Mouse (Mus musculus) forebrain, embryonic 11.5 days (tissue): ENCODE data around the gene Nrf1. TPM values are rescaled to one million over a fixed set of nuclear protein-coding genes. Genes with fewer than 3 reads are reported as not detected.
A peak's percentile ranks its signal among the peaks of the same experiment; 100 is the strongest.

Experiments used
- ATAC-seq: fragments of 200-750 bp; cut with Nextera tagmentation; replicated peaks from 2 replicates; pipeline ENCODE4 v1.8.0; 2017; ENCODE audit warnings: moderate TSS enrichment; ENCODE audit not compliant: low FRiP score
- DNase-seq: peaks from one replicate; pipeline ENCODE4 v3.0.0-alpha.2; 2017; ENCODE audit warnings: low spot score
- H3K27ac ChIP-seq: fragments of 300-500 bp; sonication (generic); 2 replicates; pipeline ENCODE4 v1.5.1; 2014; ENCODE audit warnings: low read depth, low read length
- H3K27me3 ChIP-seq: fragments of 300-500 bp; sonication (generic); 2 replicates; pipeline ENCODE4 v1.6.1; 2014; ENCODE audit warnings: mild to moderate bottlenecking, low read length, mixed read lengths; ENCODE audit not compliant: control insufficient read depth, insufficient read depth
- H3K36me3 ChIP-seq: fragments of 300-500 bp; sonication (generic); 2 replicates; pipeline ENCODE4 v1.6.1; 2014; ENCODE audit warnings: mild to moderate bottlenecking, low read length, moderate library complexity, mixed read lengths; ENCODE audit not compliant: control insufficient read depth, insufficient read depth
- H3K4me1 ChIP-seq: fragments of 300-500 bp; sonication (generic); replicated peaks from 2 replicates; pipeline ENCODE4 v1.6.1; 2014; ENCODE audit warnings: low read length, mixed read lengths; ENCODE audit not compliant: control insufficient read depth, insufficient read depth
- H3K4me2 ChIP-seq: fragments of 300-500 bp; sonication (generic); 2 replicates; pipeline ENCODE4 v1.6.1; 2014; ENCODE audit warnings: low read depth, mild to moderate bottlenecking, low read length, moderate library complexity, mixed read lengths; ENCODE audit not compliant: severe bottlenecking
- H3K4me3 ChIP-seq: fragments of 300-500 bp; sonication (generic); 2 replicates; pipeline ENCODE4 v1.5.1; 2014; ENCODE audit warnings: low read depth, low read length
- H3K9ac ChIP-seq: fragments of 300-500 bp; sonication (generic); 2 replicates; pipeline ENCODE4 v1.6.1; 2014; ENCODE audit warnings: low read length
- H3K9me3 ChIP-seq: fragments of 300-500 bp; sonication (generic); 2 replicates; pipeline ENCODE4 v1.6.1; 2016; ENCODE audit warnings: low read length, mixed read lengths; ENCODE audit not compliant: control insufficient read depth
- WGBS: fragments of 180-500 bp; shearing (Covaris S2); extraction: QIAGEN DNeasy Blood & Tissue Kit; methylation state at CpG from one replicate; pipeline ENCODE4 v1.1.7; 2014; 5-methylcytosine and 5-hydroxymethylcytosine counted together
- polyA plus RNA-seq: library from polyadenylated mRNA; unstranded; fragments of >200 nt; fragmentation: Nextera tagmentation; extraction: Ambion mirVana; gene quantifications from 2 replicates; pipeline ENCODE4 v1.2.1, GENCODE M21; 2014

Nrf1 gene
- polyA plus RNA-seq, 1 experiment from 2014 or later, result 95.3 TPM

DNA sequence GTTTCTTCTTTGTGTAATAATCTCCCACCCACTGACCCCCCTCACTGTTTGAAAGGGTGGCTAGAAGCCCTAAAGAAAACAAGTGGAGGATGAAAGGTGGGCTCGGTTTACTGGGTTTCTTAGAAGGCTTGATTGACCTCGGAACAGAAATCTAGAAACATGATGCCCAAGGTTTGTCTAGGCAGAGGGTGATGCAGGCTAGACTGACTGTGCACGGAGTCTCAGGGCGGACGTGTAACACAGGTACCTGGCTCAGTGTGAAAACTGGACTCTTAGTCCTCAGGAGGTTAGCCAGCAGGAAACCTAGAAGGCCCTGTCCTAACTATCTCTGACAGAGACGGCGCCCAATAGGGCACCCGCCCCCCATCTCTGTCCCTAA lies 124.6 kb downstream of the Nrf1 start:
- ATAC-seq, result no peak
- Histone ChIP-seq H3K4me1 (peaks cover 19% of the 10 kb centered on the region), H3K4me2 (no peak overlapping the region), H3K4me3 (no peak overlapping the region), H3K27me3 (peaks cover 80% of the 10 kb centered on the region), H3K9me3 (no peaks in the 10 kb centered on the region), H3K9ac (no peak overlapping the region), H3K36me3 (no peaks in the 10 kb centered on the region), H3K27ac (no peak overlapping the region)
- no peak for DNase-seq
- 6% methylated on average over 8 of the region's 8 CpGs for WGBS

DNA sequence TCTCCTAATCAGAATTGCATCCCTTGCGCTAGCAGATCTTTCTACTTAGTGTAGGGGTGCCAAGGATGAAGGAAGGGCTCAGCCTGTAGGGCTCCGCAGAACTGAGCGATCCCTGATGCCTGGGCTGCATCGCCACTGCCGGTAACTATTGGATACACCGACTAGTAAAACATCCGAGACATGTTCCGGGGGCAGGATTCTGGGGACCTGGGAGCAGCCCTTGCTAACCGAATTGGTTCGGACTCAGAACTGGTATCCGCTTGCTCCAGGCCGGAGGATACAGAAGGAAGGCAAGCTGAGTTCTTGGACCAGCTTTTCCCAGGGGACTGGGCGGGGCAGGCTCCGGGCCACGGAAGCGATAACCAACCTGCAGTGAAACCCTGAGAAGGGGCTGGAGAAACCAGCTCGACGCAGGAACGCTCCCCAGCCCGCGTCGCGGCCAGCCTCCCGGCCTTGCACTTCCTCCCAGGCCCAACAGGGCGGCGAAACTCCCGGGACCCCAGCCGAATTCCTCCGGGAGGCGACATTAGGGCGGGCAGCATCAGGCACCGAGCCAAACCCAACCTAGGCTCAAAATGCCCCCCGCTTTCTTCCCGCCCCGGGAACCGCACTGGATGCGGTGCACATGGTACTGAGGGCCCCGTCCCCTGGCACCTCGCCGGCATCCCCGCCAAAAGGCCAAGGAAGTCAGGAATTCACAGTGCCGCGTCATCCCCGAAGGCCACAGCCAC lies 125.2 kb downstream of the Nrf1 start:
- Histone ChIP-seq H3K4me3 (peak overlapping the region; percentile 23), H3K36me3 (no peaks in the 10 kb centered on the region), H3K9me3 (no peaks in the 10 kb centered on the region), H3K4me2 (peak overlapping the region; percentile 13; the same call in 1 of the 2 replicates), H3K9ac (no peak overlapping the region), H3K27me3 (peaks cover 84% of the 10 kb centered on the region), H3K27ac (no peak overlapping the region), H3K4me1 (peaks cover 19% of the 10 kb centered on the region)
- WGBS, result under 1% methylated on average over 44 of the region's 44 CpGs
- peak; percentile 71 for DNase-seq
- ATAC-seq, result no peak

DNA sequence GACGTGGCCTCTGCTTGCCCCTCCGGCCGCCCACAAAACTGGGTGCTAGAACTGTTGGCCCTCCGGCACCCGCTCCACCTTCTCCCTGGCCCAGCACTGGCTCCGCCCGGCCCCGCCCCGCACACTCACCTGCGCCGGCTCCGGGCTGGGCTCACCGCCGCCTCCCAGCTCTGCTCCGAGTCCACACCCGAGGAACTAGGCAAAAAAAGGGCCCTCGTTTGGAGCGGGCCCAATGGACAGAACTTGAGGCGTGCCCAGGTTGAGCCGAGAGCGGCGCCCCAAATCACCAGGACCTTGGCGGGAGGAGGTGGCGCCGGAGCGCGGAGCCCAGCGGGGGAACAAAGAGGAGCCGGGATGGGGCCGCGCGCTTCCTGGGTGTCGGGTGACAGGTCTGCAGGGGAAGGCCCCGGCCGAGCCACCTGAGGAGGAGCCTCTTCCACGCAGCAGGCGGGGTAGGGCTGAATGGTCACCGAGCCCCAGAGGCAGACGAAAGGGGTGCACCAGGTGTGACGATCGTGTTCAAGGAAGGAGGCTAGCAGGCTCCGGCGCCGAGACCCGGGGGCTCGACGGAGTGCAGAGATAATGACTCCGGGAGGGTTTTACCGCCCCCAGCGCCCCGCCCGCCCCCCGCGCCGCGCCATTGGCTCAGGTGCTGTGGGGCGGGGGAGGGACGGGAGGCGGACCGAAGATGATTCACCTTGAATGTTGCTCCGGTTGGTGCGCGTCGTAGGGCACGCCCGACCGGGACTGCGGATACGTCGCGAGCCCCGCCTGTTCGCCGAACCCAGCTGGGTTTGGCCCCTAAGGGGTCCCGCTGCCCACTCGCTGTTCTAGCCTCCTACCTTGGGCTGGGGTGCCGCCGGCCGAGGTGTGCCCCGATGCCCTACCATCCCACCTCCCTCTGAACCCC lies 126.0 kb downstream of the Nrf1 start:
- H3K4me1 ChIP-seq, result peaks cover 22% of the 10 kb centered on the region

DNA sequence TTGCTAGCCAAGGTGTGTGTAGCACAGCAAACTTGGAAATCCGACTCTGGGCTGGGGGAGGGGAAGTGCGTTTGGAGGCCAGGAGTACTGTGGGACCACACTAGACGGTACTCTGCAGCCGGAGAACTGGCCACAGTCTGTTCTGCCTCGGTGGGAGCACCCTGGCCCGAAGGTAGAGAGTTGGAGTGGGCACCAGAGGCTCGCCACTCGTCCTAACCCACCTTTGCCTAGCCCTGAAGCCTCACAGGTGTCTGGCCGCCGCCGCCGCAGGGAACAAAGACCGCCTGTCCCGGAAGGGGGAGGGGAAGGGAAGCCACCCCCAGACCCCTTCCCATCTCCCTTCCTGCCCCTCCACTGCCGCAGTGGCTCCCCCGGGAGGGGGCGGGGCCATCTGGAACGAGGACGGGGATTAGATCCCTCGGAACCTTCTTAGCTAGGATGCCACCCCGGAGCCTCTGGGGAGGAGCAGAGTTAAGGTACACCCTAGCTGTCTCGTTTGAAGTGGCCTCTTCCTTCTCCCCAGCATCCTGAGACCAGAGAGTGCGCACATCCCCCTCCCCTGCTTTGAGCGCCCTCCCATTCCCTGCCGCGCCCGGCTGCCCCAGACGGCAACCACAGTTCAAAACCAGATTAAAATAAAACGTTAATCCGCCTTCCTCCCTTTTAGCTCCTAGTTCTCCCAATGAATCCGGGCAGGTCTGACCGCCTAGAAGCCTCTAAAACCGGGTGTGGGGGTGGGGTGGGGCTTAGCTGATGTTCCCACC lies 126.9 kb downstream of the Nrf1 start:
- DNase-seq, result peak; percentile 65
- H3K27ac ChIP-seq, result no peak overlapping the region
- no peaks in the 10 kb centered on the region for H3K9me3 ChIP-seq
- 0 out of 2 replicates have a peak, but pooled peaks have one; percentile 5 for ATAC-seq
- peaks cover 98% of the 10 kb centered on the region for H3K27me3 ChIP-seq
- H3K4me3 ChIP-seq, result peak overlapping the region; percentile 23
- H3K36me3 ChIP-seq, result no peaks in the 10 kb centered on the region
- 0% methylated on average over 32 of the region's 33 CpGs for WGBS
- no peak overlapping the region for H3K9ac ChIP-seq
- H3K4me2 ChIP-seq, result no peak overlapping the region; the same call in 1 of the 2 replicates
- H3K4me1 ChIP-seq, result peaks cover 25% of the 10 kb centered on the region

More for the DNA sequence above, 126.0 kb downstream of the Nrf1 start:
- Histone ChIP-seq H3K9me3 (no peaks in the 10 kb centered on the region), H3K4me3 (peak overlapping the region; percentile 23), H3K9ac (no peak overlapping the region; the same call in 1 of the 2 replicates), H3K36me3 (no peaks in the 10 kb centered on the region), H3K4me2 (peak overlapping the region; percentile 44), H3K27me3 (peaks cover 92% of the 10 kb centered on the region), H3K27ac (no peak overlapping the region)
- ATAC-seq (0 out of 2 replicates have a peak, but pooled peaks have one; percentile 19), DNase-seq (peak; percentile 68)
- WGBS, result under 1% methylated on average over 79 of the region's 80 CpGs

DNA sequence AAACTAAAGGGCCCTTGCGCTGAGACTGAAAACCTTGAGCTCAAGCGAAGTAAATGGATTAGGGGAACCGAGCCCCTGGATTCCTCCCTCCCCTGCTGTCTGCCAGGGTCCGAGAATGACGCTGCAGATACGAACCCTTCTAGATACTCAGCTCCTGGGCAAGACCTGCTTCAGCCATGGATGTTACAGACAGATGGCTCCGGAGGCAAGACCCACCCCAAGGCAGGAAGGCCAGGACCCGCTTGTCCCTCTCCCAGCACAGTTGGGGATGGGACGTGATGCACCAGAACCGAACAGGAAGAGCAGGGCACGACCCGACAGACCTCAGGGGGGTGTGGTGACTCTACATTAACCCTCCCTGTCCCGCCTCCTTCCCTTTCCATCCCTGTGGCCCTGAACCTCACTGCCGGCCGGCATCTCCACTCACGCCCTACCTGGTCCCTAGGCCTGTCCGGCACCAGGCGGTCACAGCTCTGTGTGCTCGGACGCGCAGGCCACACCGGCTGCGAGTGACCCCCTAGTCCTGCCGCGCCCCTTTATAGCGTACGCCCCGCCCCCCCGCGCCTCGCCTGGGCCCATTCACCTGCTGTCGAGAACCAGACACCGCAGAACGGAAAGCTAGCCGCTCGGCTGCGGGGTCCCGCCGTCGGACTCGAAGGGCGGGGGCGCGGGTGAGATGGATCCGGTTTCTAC lies 127.6 kb downstream of the Nrf1 start:
- peaks cover 25% of the 10 kb centered on the region for H3K4me1 ChIP-seq
- 0 out of 2 replicates have a peak overlapping the region, but pooled peaks have one; percentile 3 for H3K4me3 ChIP-seq
- no peak overlapping the region for H3K27ac ChIP-seq
- DNase-seq (no peak), ATAC-seq (no peak)
- H3K27me3 ChIP-seq, result peaks cover 98% of the 10 kb centered on the region
- H3K9me3 ChIP-seq, result no peaks in the 10 kb centered on the region
- H3K4me2 ChIP-seq, result peak overlapping the region; percentile 22
- H3K36me3 ChIP-seq, result no peaks in the 10 kb centered on the region
- WGBS, result under 1% methylated on average over 45 of the region's 45 CpGs
- no peak overlapping the region for H3K9ac ChIP-seq

DNA sequence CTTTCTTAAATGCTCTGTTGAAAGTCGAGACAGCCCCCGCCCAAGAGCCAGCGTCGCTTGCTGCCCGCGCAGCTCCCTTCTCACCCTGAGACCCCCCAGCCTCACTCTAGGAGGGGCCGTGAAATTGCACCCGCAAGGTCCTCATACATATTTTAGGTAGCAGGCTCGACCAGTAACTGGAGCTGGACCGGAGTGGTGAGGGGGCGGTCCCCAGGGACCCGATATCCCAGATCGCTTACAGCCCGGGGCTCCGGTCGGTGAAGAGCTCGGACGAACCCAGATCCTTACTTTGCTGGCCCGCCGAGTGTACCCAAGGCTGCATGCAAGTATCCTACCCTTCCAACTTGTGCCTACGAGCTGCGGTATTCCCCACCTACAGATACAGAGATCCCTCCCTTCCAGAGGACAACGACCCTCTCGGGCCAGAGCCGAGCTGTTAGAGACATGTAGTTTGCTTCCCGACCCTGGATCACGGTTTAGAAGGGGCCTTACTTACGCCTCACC lies 128.2 kb downstream of the Nrf1 start:
- Histone ChIP-seq H3K4me1 (peaks cover 25% of the 10 kb centered on the region), H3K4me2 (peak overlapping the region; percentile 22), H3K27ac (no peak overlapping the region), H3K4me3 (0 out of 2 replicates have a peak overlapping the region, but pooled peaks have one; percentile 3), H3K9me3 (no peaks in the 10 kb centered on the region), H3K9ac (no peak overlapping the region), H3K27me3 (peaks cover 98% of the 10 kb centered on the region), H3K36me3 (no peaks in the 10 kb centered on the region)
- under 1% methylated on average over 28 of the region's 28 CpGs for WGBS
- DNase-seq, result no peak
- no peak for ATAC-seq

DNA sequence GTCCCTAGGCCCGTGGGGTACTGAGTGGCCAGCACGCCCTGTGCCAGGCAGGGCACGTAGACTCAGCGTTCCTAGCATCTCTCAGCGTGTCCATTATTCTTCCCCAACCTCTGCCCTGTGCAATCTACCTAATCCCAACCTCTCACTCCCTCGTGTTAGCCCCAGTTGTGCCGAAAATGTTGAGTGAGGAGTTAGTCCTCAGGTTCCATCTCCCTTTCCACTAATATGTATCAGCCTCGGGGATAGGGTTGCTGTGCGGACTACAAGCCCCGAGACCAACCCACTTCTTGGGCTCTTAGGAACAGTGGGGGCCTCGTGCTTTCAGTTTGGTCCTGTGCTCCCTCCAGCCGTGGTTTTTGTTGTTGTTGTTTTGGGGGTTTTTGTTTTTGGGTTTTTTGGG lies 128.7 kb downstream of the Nrf1 start:
- no peak overlapping the region for H3K27ac ChIP-seq
- no peaks in the 10 kb centered on the region for H3K9me3 ChIP-seq
- no peak overlapping the region for H3K9ac ChIP-seq
- H3K4me1 ChIP-seq, result peaks cover 25% of the 10 kb centered on the region
- ATAC-seq (no peak), DNase-seq (no peak)
- 2% methylated on average over 12 of the region's 12 CpGs for WGBS
- no peak overlapping the region for H3K4me2 ChIP-seq
- no peaks in the 10 kb centered on the region for H3K36me3 ChIP-seq
- no peak overlapping the region for H3K4me3 ChIP-seq
- peaks cover 93% of the 10 kb centered on the region for H3K27me3 ChIP-seq
